Mouse (Mus musculus) stomach, embryonic 15.5 days (tissue): ENCODE measurements around the gene BC004004. TPM values are rescaled to one million over a fixed set of nuclear protein-coding genes. Genes with fewer than 3 reads are reported as not detected.

ENCODE experiments used
- ATAC-seq: fragments of 200-750 bp; cut with Nextera tagmentation; 2 replicates; pipeline ENCODE4 v1.8.0; 2017; ENCODE audit warnings: low read depth, moderate number of reproducible peaks, moderate TSS enrichment; ENCODE audit not compliant: insufficient read depth, low FRiP score
- H3K27ac ChIP-seq: fragments of 300-500 bp; sonication (generic); 2 replicates; pipeline ENCODE4 v1.5.1; 2015; ENCODE audit warnings: mild to moderate bottlenecking, inconsistent platforms
- H3K27me3 ChIP-seq: fragments of 300-500 bp; sonication (generic); replicated peaks from 2 replicates; pipeline ENCODE4 v1.6.1; 2015; ENCODE audit warnings: inconsistent platforms
- H3K36me3 ChIP-seq: fragments of 300-500 bp; sonication (generic); 2 replicates; pipeline ENCODE4 v1.6.1; 2015; ENCODE audit warnings: inconsistent platforms
- H3K4me1 ChIP-seq: fragments of 300-500 bp; sonication (generic); 2 replicates; pipeline ENCODE4 v1.6.1; 2015; ENCODE audit warnings: inconsistent platforms
- H3K4me2 ChIP-seq: fragments of 300-500 bp; sonication (generic); 2 replicates; pipeline ENCODE4 v1.6.1; 2015; ENCODE audit warnings: mild to moderate bottlenecking, inconsistent platforms
- H3K4me3 ChIP-seq: fragments of 300-500 bp; sonication (generic); replicated peaks from 2 replicates; pipeline ENCODE4 v1.5.1; 2015; ENCODE audit warnings: inconsistent platforms
- H3K9ac ChIP-seq: fragments of 300-500 bp; sonication (generic); 2 replicates; pipeline ENCODE4 v1.6.1; 2015; ENCODE audit warnings: inconsistent platforms
- H3K9me3 ChIP-seq: fragments of 300-500 bp; sonication (generic); 2 replicates; pipeline ENCODE4 v1.6.1; 2016; ENCODE audit warnings: inconsistent platforms
- WGBS: fragments of 180-500 bp; shearing (Covaris S2); methylation state at CpG from one replicate; pipeline ENCODE4 v1.1.7; 2015; 5-methylcytosine and 5-hydroxymethylcytosine counted together
- polyA plus RNA-seq: library from polyadenylated mRNA; unstranded; fragments of >200 nt; fragmentation: Nextera tagmentation; extraction: Ambion mirVana; gene quantifications from 2 replicates; pipeline ENCODE4 v1.2.1, GENCODE M21; 2015

The BC004004 gene
- polyA plus RNA-seq, 1 experiment from 2014 or later: 81.6 TPM

DNA sequence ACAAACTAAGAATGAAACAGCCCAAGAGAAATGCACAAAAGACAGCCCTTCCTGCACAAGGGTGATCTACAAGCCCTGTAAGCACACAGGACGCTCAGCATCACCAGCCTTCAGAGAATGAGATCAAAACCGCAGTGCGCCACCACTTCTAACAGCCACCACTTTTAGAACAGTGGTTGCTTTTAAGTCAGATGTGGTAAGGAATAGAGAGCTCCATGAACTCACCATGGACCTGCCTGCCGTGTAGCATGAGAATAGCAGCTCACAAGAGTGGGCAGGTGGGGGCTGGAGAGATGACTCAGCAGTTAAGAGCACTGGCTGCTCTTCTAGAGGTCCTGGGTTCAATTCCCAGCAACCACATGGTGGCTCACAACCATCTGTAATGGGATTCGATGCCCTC lies 11.8 kb downstream of the BC004004 start:
- 92% methylated on average over 5 of the region's 5 CpGs for WGBS
- ATAC-seq: no peak
- Histone ChIP-seq H3K9ac (no peak overlapping the region), H3K36me3 (no peaks in the 10 kb centered on the region; the same call in 1 of the 2 replicates), H3K4me3 (no peak overlapping the region), H3K27ac (no peak overlapping the region), H3K27me3 (no peaks in the 10 kb centered on the region), H3K9me3 (no peaks in the 10 kb centered on the region), H3K4me2 (no peak overlapping the region), H3K4me1 (no peaks in the 10 kb centered on the region)

- no peaks in the 10 kb centered on the region for H3K9me3 ChIP-seq
- no peak overlapping the region for H3K4me3 ChIP-seq
- H3K9ac ChIP-seq: no peak overlapping the region
- H3K4me2 ChIP-seq: no peak overlapping the region
- no peak overlapping the region for H3K27ac ChIP-seq
- H3K4me1 ChIP-seq: no peaks in the 10 kb centered on the region
- H3K36me3 ChIP-seq: no peaks in the 10 kb centered on the region; the same call in 1 of the 2 replicates
- ATAC-seq: no peak; the same call in 1 of the 2 replicates
- WGBS: 77% methylated on average over 5 of the region's 5 CpGs
- no peaks in the 10 kb centered on the region for H3K27me3 ChIP-seq
These were observed 13.0 kb downstream of the BC004004 start for GRCm38 (mm10) chr17:29281541-29281940.

GRCm38 (mm10) chr17:29282216-29282952 lies 13.8 kb downstream of the BC004004 start:
- peak; percentile 53; the same call in 1 of the 2 replicates for ATAC-seq
- Histone ChIP-seq H3K9ac (no peak overlapping the region), H3K4me3 (no peak overlapping the region), H3K27ac (no peak overlapping the region), H3K36me3 (no peaks in the 10 kb centered on the region; the same call in 1 of the 2 replicates), H3K4me1 (no peaks in the 10 kb centered on the region), H3K4me2 (no peak overlapping the region), H3K27me3 (no peaks in the 10 kb centered on the region), H3K9me3 (no peaks in the 10 kb centered on the region)
- WGBS: 67% methylated on average over 21 of the region's 21 CpGs

- Histone ChIP-seq H3K9me3 (no peaks in the 10 kb centered on the region), H3K27me3 (no peaks in the 10 kb centered on the region), H3K36me3 (0 out of 2 replicates have a peak, but pooled peaks cover 9% of the 10 kb centered on the region), H3K27ac (no peak overlapping the region), H3K4me3 (no peak overlapping the region), H3K4me2 (no peak overlapping the region), H3K4me1 (no peaks in the 10 kb centered on the region), H3K9ac (no peak overlapping the region)
- 81% methylated on average over 7 of the region's 7 CpGs for WGBS
- no peak for ATAC-seq
These were observed 23.2 kb downstream of the BC004004 start for GRCm38 (mm10) chr17:29291793-29292192.

GRCm38 (mm10) chr17:29292996-29293395 lies 24.4 kb downstream of the BC004004 start:
- no peak for ATAC-seq
- WGBS: 78% methylated on average over 3 of the region's 3 CpGs
- Histone ChIP-seq H3K4me3 (no peak overlapping the region), H3K27ac (no peak overlapping the region), H3K36me3 (peaks cover 15% of the 10 kb centered on the region; the same call in 1 of the 2 replicates), H3K4me1 (no peaks in the 10 kb centered on the region), H3K9ac (no peak overlapping the region), H3K9me3 (no peaks in the 10 kb centered on the region), H3K4me2 (no peak overlapping the region), H3K27me3 (no peaks in the 10 kb centered on the region)

DNA sequence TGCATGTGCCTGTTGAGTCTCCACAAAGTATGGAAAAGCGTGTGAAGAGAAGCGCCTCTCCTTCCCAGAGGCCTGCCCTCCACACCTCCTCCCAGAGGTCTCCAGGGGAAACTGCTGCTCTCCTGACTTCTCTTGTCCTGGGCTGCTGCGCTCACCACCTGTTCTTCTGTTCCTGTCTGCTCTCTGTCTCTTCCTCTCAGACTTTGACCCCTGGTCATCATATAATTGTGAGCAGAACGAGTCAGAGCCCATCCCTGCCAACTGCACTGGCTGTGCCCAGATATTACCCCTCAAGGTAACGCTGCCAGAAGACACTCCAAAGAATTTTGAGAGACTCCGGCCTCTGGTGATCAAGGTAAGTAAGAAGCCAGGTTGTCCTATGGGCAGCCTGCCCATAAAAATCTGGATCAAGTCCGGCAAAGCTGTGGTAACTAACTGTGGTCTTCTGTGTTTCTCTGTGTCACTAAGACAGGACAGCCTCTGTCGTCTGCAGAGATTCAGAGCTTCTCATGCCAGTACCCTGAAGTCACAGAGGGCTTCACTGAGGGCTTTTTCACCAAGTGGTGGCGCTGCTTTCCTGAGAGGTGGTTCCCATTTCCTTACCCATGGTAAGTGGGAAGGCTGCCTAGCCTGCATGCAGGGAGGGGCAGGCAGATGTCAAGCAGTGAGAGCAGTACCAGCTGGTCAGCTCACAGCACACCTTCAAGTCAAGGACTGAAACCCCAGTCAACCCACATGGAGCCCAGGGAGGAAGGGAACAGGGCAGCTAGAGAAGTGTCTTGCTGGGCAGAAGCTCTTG lies 25.4 kb downstream of the BC004004 start:
- peaks cover 15% of the 10 kb centered on the region; the same call in 1 of the 2 replicates for H3K36me3 ChIP-seq
- no peak overlapping the region for H3K27ac ChIP-seq
- no peak overlapping the region for H3K4me2 ChIP-seq

GRCm38 (mm10) chr17:29295835-29296234 lies 27.2 kb downstream of the BC004004 start:
- Histone ChIP-seq H3K4me2 (no peak overlapping the region), H3K36me3 (peaks cover 26% of the 10 kb centered on the region), H3K4me3 (no peak overlapping the region), H3K27ac (no peak overlapping the region), H3K27me3 (no peaks in the 10 kb centered on the region), H3K9ac (no peak overlapping the region), H3K9me3 (no peaks in the 10 kb centered on the region), H3K4me1 (no peaks in the 10 kb centered on the region)
- WGBS: 56% methylated on average over 5 of the region's 5 CpGs
- ATAC-seq: no peak

More for the DNA sequence above, 25.4 kb downstream of the BC004004 start:
- Histone ChIP-seq H3K4me1 (no peaks in the 10 kb centered on the region), H3K9me3 (no peaks in the 10 kb centered on the region), H3K27me3 (no peaks in the 10 kb centered on the region), H3K4me3 (no peak overlapping the region), H3K9ac (no peak overlapping the region)
- WGBS: 74% methylated on average over 9 of the region's 9 CpGs
- no peak for ATAC-seq

DNA sequence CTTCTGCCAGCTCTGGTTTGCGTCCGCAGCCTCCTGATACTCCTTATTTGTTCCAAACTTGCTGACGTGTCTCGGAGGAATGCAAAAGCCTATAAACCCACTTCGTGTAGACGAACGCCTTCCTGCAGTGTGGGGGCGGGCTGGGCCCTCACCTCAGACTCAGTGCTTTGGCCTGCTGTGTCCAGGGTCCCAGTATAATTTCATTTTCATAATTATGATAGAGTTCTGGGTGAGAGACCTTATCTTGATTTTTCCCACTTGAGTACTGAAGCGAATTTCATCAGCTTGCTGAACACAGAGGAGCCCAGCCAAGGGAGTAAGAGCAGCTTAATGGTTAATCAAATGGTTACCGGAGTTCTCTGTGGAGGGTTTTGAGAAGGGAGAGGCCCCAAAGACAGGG lies 28.7 kb downstream of the BC004004 start:
- Histone ChIP-seq H3K27me3 (no peaks in the 10 kb centered on the region), H3K9ac (no peak overlapping the region), H3K9me3 (no peaks in the 10 kb centered on the region), H3K4me2 (no peak overlapping the region), H3K4me1 (no peaks in the 10 kb centered on the region), H3K4me3 (no peak overlapping the region), H3K27ac (no peak overlapping the region), H3K36me3 (peaks cover 32% of the 10 kb centered on the region)
- no peak for ATAC-seq
- 50% methylated on average over 10 of the region's 10 CpGs for WGBS

DNA sequence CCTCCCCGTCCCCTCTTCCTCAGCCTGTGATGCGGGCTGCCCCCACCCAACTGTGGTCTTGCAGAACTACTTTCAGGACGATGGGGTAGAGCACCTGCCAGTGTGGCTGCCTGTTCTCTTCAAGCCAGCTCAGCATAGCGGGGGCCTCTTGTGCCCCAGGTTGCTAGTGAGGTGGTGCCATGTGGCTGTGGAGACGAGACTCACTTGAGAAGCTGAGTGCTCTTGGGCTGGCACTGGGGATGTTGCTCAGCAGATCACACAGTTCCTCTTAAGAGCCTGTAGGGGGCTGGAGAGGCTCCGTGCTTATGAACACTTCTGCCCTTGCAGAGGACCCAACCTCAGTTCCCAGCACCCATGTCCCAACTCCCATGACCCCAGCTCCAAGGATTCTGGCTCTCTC lies 29.2 kb downstream of the BC004004 start:
- no peak for ATAC-seq
- H3K4me3 ChIP-seq: no peak overlapping the region
- no peak overlapping the region for H3K9ac ChIP-seq
- no peak overlapping the region for H3K27ac ChIP-seq
- no peak overlapping the region for H3K4me2 ChIP-seq
- peaks cover 32% of the 10 kb centered on the region for H3K36me3 ChIP-seq
- H3K4me1 ChIP-seq: no peaks in the 10 kb centered on the region
- WGBS: 76% methylated on average over 6 of the region's 6 CpGs
- no peaks in the 10 kb centered on the region for H3K27me3 ChIP-seq
- H3K9me3 ChIP-seq: no peaks in the 10 kb centered on the region

- Histone ChIP-seq H3K27ac (no peak overlapping the region), H3K27me3 (no peaks in the 10 kb centered on the region), H3K9ac (no peak overlapping the region), H3K9me3 (no peaks in the 10 kb centered on the region), H3K4me3 (no peak overlapping the region), H3K4me2 (no peak overlapping the region), H3K36me3 (peaks cover 30% of the 10 kb centered on the region), H3K4me1 (peaks cover under 1% of the 10 kb centered on the region; the same call in 1 of the 2 replicates)
- WGBS: 88% methylated on average over 4 of the region's 4 CpGs
- ATAC-seq: no peak
These were observed 30.7 kb downstream of the BC004004 start for GRCm38 (mm10) chr17:29299282-29299681.

- Histone ChIP-seq H3K9ac (no peak overlapping the region), H3K9me3 (no peaks in the 10 kb centered on the region), H3K4me1 (peaks cover 17% of the 10 kb centered on the region), H3K36me3 (peaks cover 23% of the 10 kb centered on the region), H3K4me2 (no peak overlapping the region), H3K4me3 (no peak overlapping the region), H3K27ac (no peak overlapping the region), H3K27me3 (no peaks in the 10 kb centered on the region)
- WGBS: 90% methylated on average over 7 of the region's 7 CpGs
- ATAC-seq: no peak
These were observed 32.3 kb downstream of the BC004004 start for GRCm38 (mm10) chr17:29300926-29301325.

- Histone ChIP-seq H3K4me2 (no peak overlapping the region), H3K27ac (no peak overlapping the region), H3K4me1 (peaks cover 17% of the 10 kb centered on the region), H3K9me3 (no peaks in the 10 kb centered on the region), H3K27me3 (no peaks in the 10 kb centered on the region), H3K9ac (no peak overlapping the region), H3K4me3 (no peak overlapping the region), H3K36me3 (peaks cover 23% of the 10 kb centered on the region)
- ATAC-seq: no peak
- 91% methylated on average over 6 of the region's 6 CpGs for WGBS
These were observed 32.8 kb downstream of the BC004004 start for GRCm38 (mm10) chr17:29301421-29301820.
